Mouse (Mus musculus) CH12.LX (cell line): ENCODE data around the gene Lgals7. TPM values are rescaled to one million over a fixed set of nuclear protein-coding genes. Genes with fewer than 3 reads are reported as not detected.
A peak's percentile ranks its signal among the peaks of the same experiment; 100 is the strongest.

Source experiments
- DNase-seq: peaks from one replicate; pipeline ENCODE4 v3.0.0-alpha.2; 2013; ENCODE audit errors: extremely low read depth
- H3K27ac ChIP-seq: 2 replicates; pipeline ENCODE4 v1.5.1; 2012; ENCODE audit warnings: low read depth, mild to moderate bottlenecking, control low read depth, moderate library complexity; ENCODE audit not compliant: insufficient read depth
- H3K27me3 ChIP-seq: replicated peaks from 2 replicates; pipeline ENCODE3; 2012; ENCODE audit warnings: inconsistent platforms
- H3K36me3 ChIP-seq, 2 experiments: replicated peaks in 1 of 2; 2 replicates each; pipeline versions ENCODE3 to v1.6.1; 2012; ENCODE audit warnings: inconsistent platforms in 1 of 2, low read length in 1 of 2, mild to moderate bottlenecking in 1 of 2, mixed read lengths in 1 of 2, moderate library complexity in 1 of 2; ENCODE audit not compliant: control insufficient read depth in 1 of 2, insufficient read depth in 1 of 2
- H3K4me1 ChIP-seq, 2 experiments: 2 replicates each; pipeline ENCODE4 v1.6.1; 2012; ENCODE audit warnings: inconsistent platforms in 1 of 2, moderate library complexity in 1 of 2; ENCODE audit not compliant: insufficient read depth in 2 of 2, control insufficient read depth in 1 of 2
- H3K4me2 ChIP-seq: 2 replicates; pipeline ENCODE4 v1.6.1; 2012; ENCODE audit warnings: low read depth, mild to moderate bottlenecking, control low read depth; ENCODE audit not compliant: poor library complexity, insufficient read depth, severe bottlenecking
- H3K4me3 ChIP-seq, 3 experiments: fragments of 150-350 bp in 1 of 3; sonication (generic) in 1 of 3; replicated peaks in 1 of 3; 2 replicates each; pipeline versions ENCODE3 to v1.5.1; 2011 to 2012; ENCODE audit warnings: low read depth in 2 of 3, low read length in 2 of 3, mild to moderate bottlenecking in 2 of 3, moderate library complexity in 2 of 3, control low read depth in 1 of 3, improper control_type of control experiment in 1 of 3, inconsistent platforms in 1 of 3, mixed read lengths in 1 of 3; ENCODE audit not compliant: poor library complexity in 1 of 3
- H3K79me2 ChIP-seq: replicated peaks from 2 replicates; pipeline ENCODE4 v1.6.1; 2012; ENCODE audit warnings: mild to moderate bottlenecking, moderate library complexity; ENCODE audit not compliant: control insufficient read depth, poor library complexity, insufficient read depth, severe bottlenecking; ENCODE audit errors: extremely low read depth
- H3K9ac ChIP-seq: 2 replicates; pipeline ENCODE4 v1.6.1; 2012; ENCODE audit warnings: low read depth, mild to moderate bottlenecking, control low read depth, moderate library complexity; ENCODE audit not compliant: insufficient read depth
- H3K9me3 ChIP-seq: replicated peaks from 2 replicates; pipeline ENCODE3; 2012; ENCODE audit warnings: low read length, inconsistent platforms, mixed read lengths
- BHLHE40 ChIP-seq: IDR thresholded peaks from 2 replicates; pipeline ENCODE4 v1.6.1; 2011; ENCODE audit warnings: mild to moderate bottlenecking, low read depth, low read length, improper control_type of control experiment
- CHD1 ChIP-seq: IDR thresholded peaks from 2 replicates; pipeline ENCODE4 v1.6.1; 2012; ENCODE audit warnings: low read depth, low read length, improper control_type of control experiment, inconsistent platforms
- ETS1 ChIP-seq: conservative IDR thresholded peaks from 2 replicates; pipeline ENCODE4 v1.6.1; 2012; ENCODE audit warnings: low read depth, mild to moderate bottlenecking, inconsistent platforms, low read length, improper control_type of control experiment, moderate library complexity
- MAX ChIP-seq: IDR thresholded peaks from 2 replicates; pipeline ENCODE4 v1.6.1; 2011; ENCODE audit warnings: low read length, improper control_type of control experiment
- MXI1 ChIP-seq: IDR thresholded peaks from 2 replicates; pipeline ENCODE4 v1.6.1; 2011; ENCODE audit warnings: mild to moderate bottlenecking, low read depth, low read length, improper control_type of control experiment
- NRF1 ChIP-seq: IDR thresholded peaks from 2 replicates; pipeline ENCODE4 v1.6.1; 2014; ENCODE audit warnings: low read depth, mild to moderate bottlenecking, inconsistent platforms, low read length, improper control_type of control experiment, moderate library complexity
- POLR2A ChIP-seq: IDR thresholded peaks from 2 replicates; pipeline ENCODE4 v1.6.1; 2011; ENCODE audit warnings: low read depth, mild to moderate bottlenecking, improper control_type of control experiment, low read length
- POLR2AphosphoS2 ChIP-seq: IDR thresholded peaks from 2 replicates; pipeline ENCODE4 v1.6.1; 2011; ENCODE audit warnings: low read depth, low read length, improper control_type of control experiment
- SMC3 ChIP-seq: IDR thresholded peaks from 2 replicates; pipeline ENCODE4 v1.6.1; 2011; ENCODE audit warnings: low read depth, low read length, improper control_type of control experiment
- TBP ChIP-seq: conservative IDR thresholded peaks from 2 replicates; pipeline ENCODE4 v1.6.1; 2011; ENCODE audit warnings: low read depth, low read length, improper control_type of control experiment
- TCF12 ChIP-seq: IDR thresholded peaks from 2 replicates; pipeline ENCODE4 v1.6.1; 2014; ENCODE audit warnings: low read depth, mild to moderate bottlenecking, inconsistent platforms, low read length, improper control_type of control experiment
- ZKSCAN1 ChIP-seq: IDR thresholded peaks from 2 replicates; pipeline ENCODE4 v1.6.1; 2012; ENCODE audit warnings: low read depth, inconsistent platforms, low read length, improper control_type of control experiment, borderline replicate concordance
- dilution Hi-C: fragments of 300-500 bp; cut with MboI; formaldehyde crosslinking; loops from 2 replicates; pipeline ENCODE4 v1.14.3; 2020; ENCODE audit warnings: low sequenced_read_pairs; ENCODE audit not compliant: extremely low pct_unique_long_range_greater_than_20kb, extremely low pct_ligation_motif_present
- in situ Hi-C: fragments of 300-500 bp; cut with MboI; formaldehyde crosslinking; loops from 3 replicates; pipeline ENCODE4 v1.14.3; 2019; ENCODE audit warnings: low sequenced_read_pairs, low pct_ligation_motif_present, low pct_unique_long_range_greater_than_20kb, mixed read lengths
- polyA plus RNA-seq: library from polyadenylated mRNA; unstranded; fragments of >175 nt; gene quantifications from 2 replicates; pipeline ENCODE4 v1.2.1, GENCODE M21; 2012; ENCODE audit warnings: low read depth; ENCODE audit not compliant: insufficient read length
- total RNA-seq, 2 experiments: library from RNA; depleted of rRNA; stranded (reverse); fragments of 300-350 nt in 1 of 2; fragments of >200 nt in 1 of 2; gene quantifications; 2 replicates each; pipeline ENCODE4 v1.2.3; 2012 to 2014

Lgals7 gene
- total and polyA plus RNA-seq, 3 experiments = not detected

- in situ Hi-C loops (no loop called here), dilution Hi-C loops (no loop called here)
- Histone ChIP-seq H3K4me1 (peaks cover 22 to 76% of the 10 kb centered on the region in 2 experiments), H3K36me3 (peaks cover 77 to 82% of the 10 kb centered on the region in 2 experiments), H3K79me2 (peaks cover 78% of the 10 kb centered on the region), H3K9ac (no peak overlapping the region), H3K27ac (peak overlapping the region; percentile 37; the same call in 1 of the 2 replicates), H3K9me3 (no peaks in the 10 kb centered on the region), H3K4me2 (no peak overlapping the region), H3K4me3 (no peak overlapping the region), H3K27me3 (no peaks in the 10 kb centered on the region)
- no peak for DNase-seq
- TF ChIP-seq SMC3 = no peak
- TF ChIP-seq POLR2AphosphoS2 = peak; percentile 39; the same call in 1 of the 2 replicates
Measured at GRCm38 (mm10) chr7:28815230-28815629, 48.4 kb upstream of the Lgals7 start.

- no peaks in the 10 kb centered on the region for H3K9me3 ChIP-seq
- H3K4me1 ChIP-seq = peaks cover 29 to 86% of the 10 kb centered on the region in 2 experiments
- DNase-seq = peak; percentile 89
- TF ChIP-seq POLR2A (peak; percentile 49), ZKSCAN1 (no peak), NRF1 (no peak), TBP (0 out of 2 replicates have a peak, but pooled peaks have one; percentile 41), BHLHE40 (0 out of 2 replicates have a peak, but pooled peaks have one; percentile 16), ETS1 (0 out of 2 replicates have a peak, but pooled peaks have one; percentile 30), MXI1 (peak; percentile 52; the same call in 1 of the 2 replicates), SMC3 (no peak), MAX (peak; percentile 56; the same call in 1 of the 2 replicates), TCF12 (peak; percentile 68; the same call in 1 of the 2 replicates), CHD1 (0 out of 2 replicates have a peak, but pooled peaks have one; percentile 13)
- dilution Hi-C loops = no loop called here
- peak overlapping the region in 2 of 3 experiments; percentile 6 to 49 for H3K4me3 ChIP-seq
- H3K79me2 ChIP-seq = peaks cover 78% of the 10 kb centered on the region
- in situ Hi-C loops = no loop called here
- peak overlapping the region; percentile 37 for H3K27ac ChIP-seq
- H3K9ac ChIP-seq = no peak overlapping the region
- peaks cover 87 to 92% of the 10 kb centered on the region in 2 experiments for H3K36me3 ChIP-seq
- no peaks in the 10 kb centered on the region for H3K27me3 ChIP-seq
- H3K4me2 ChIP-seq = peak overlapping the region; percentile 11; the same call in 1 of the 2 replicates
Measured at GRCm38 (mm10) chr7:28816201-28816600, 47.5 kb upstream of the Lgals7 start.

DNA sequence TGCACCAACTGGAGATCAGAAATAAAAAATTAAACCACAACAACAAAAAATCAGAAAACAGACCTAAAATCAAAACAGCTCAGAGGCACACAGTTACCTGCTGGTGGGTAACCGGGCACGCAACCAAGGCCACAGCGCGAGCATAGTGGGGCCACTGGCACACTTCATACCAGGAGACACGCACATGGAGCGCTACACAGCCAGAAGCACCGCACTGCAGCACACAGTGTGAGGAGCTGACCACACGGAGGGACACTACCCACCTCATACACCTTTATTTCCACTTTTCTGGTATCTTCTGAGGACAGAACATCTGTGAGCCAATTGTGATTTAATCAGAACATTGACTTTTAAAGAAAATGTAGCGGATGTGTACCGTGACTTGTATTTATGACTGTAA is 46.7 kb upstream of the Lgals7 start:
- dilution Hi-C loops = no loop called here
- Histone ChIP-seq H3K27me3 (no peaks in the 10 kb centered on the region), H3K4me3 (peak overlapping the region in 2 of 3 experiments; percentile 43 to 49)
- TF ChIP-seq MXI1 (no peak), CHD1 (peak; percentile 37; the same call in 1 of the 2 replicates)
- TF ChIP-seq, all 38 proteins: peak for 1
- peaks cover 72% of the 10 kb centered on the region for H3K79me2 ChIP-seq
- no peak overlapping the region for H3K9ac ChIP-seq
- H3K27ac ChIP-seq = peak overlapping the region; percentile 65
- in situ Hi-C loops = no loop called here
- no peaks in the 10 kb centered on the region for H3K9me3 ChIP-seq
- peaks cover 92 to 97% of the 10 kb centered on the region in 2 experiments for H3K36me3 ChIP-seq
- DNase-seq = no peak
- peaks cover 32 to 92% of the 10 kb centered on the region in 2 experiments for H3K4me1 ChIP-seq
- H3K4me2 ChIP-seq = peak overlapping the region; percentile 4; the same call in 1 of the 2 replicates
